Mouse (Mus musculus) heart, postnatal 0 days (tissue): ENCODE results near the gene Gimap7. TPM values are rescaled to one million over a fixed set of nuclear protein-coding genes. Genes with fewer than 3 reads are reported as not detected.

ENCODE experiments used
- ATAC-seq: fragments of 200-750 bp; cut with Nextera tagmentation; 2 replicates; pipeline ENCODE4 v1.8.0; 2017; ENCODE audit warnings: low read depth, moderate number of reproducible peaks, moderate library complexity; ENCODE audit not compliant: insufficient read depth
- DNase-seq: peaks from one replicate; pipeline ENCODE4 v3.0.0-alpha.2; 2016; ENCODE audit warnings: low spot score
- H3K27ac ChIP-seq: fragments of 300-500 bp; sonication (generic); 2 replicates; pipeline ENCODE4 v1.5.1; 2014; ENCODE audit warnings: low read depth, mild to moderate bottlenecking
- H3K27me3 ChIP-seq: fragments of 300-500 bp; sonication (generic); 2 replicates; pipeline ENCODE4 v1.6.1; 2014; ENCODE audit warnings: low read length, mixed read lengths; ENCODE audit not compliant: control insufficient read depth, insufficient read depth
- H3K36me3 ChIP-seq: fragments of 300-500 bp; sonication (generic); replicated peaks from 2 replicates; pipeline ENCODE4 v1.6.1; 2014; ENCODE audit warnings: low read length, mixed read lengths; ENCODE audit not compliant: control insufficient read depth, insufficient read depth
- H3K4me1 ChIP-seq: fragments of 300-500 bp; sonication (generic); 2 replicates; pipeline ENCODE4 v1.6.1; 2014; ENCODE audit warnings: antibody characterized with exemption; ENCODE audit not compliant: control insufficient read depth, insufficient read depth
- H3K4me2 ChIP-seq: fragments of 300-500 bp; sonication (generic); 2 replicates; pipeline ENCODE4 v1.6.1; 2014; ENCODE audit warnings: low read depth, mild to moderate bottlenecking, low read length, moderate library complexity
- H3K4me3 ChIP-seq: fragments of 300-500 bp; sonication (generic); 2 replicates; pipeline ENCODE4 v1.5.1; 2014; ENCODE audit warnings: low read depth, low read length
- H3K9ac ChIP-seq: fragments of 300-500 bp; sonication (generic); replicated peaks from 2 replicates; pipeline ENCODE4 v1.6.1; 2014; ENCODE audit warnings: low read depth, low read length, mixed read lengths
- H3K9me3 ChIP-seq: fragments of 300-500 bp; sonication (generic); replicated peaks from 2 replicates; pipeline ENCODE4 v1.6.1; 2016; ENCODE audit warnings: low read length; ENCODE audit not compliant: control insufficient read depth
- CTCF ChIP-seq: IDR thresholded peaks from 2 replicates; pipeline ENCODE4 v1.5.1; 2016; ENCODE audit warnings: antibody characterized with exemption, control low read depth, low read depth
- EP300 ChIP-seq: IDR thresholded peaks from 2 replicates; pipeline ENCODE4 v1.6.1; 2016; ENCODE audit warnings: antibody characterized with exemption, low read depth
- WGBS: fragments of 180-500 bp; shearing (Covaris S2); extraction: QIAGEN DNeasy Blood & Tissue Kit; methylation state at CpG from one replicate; pipeline ENCODE4 v1.1.7; 2014; 5-methylcytosine and 5-hydroxymethylcytosine counted together
- polyA plus RNA-seq: library from polyadenylated mRNA; unstranded; fragments of >200 nt; fragmentation: Nextera tagmentation; extraction: Ambion mirVana; gene quantifications from 2 replicates; pipeline ENCODE4 v1.2.1, GENCODE M21; 2015
- total RNA-seq: library from RNA; depleted of rRNA; stranded (reverse); fragments of >200 nt; gene quantifications from 2 replicates; pipeline ENCODE4 v1.2.3, GENCODE M21; 2014; ENCODE audit warnings: low replicate concordance; rRNA removed

The Gimap7 gene
- total and polyA plus RNA-seq, 2 experiments from 2014 or later: not detected

DNA sequence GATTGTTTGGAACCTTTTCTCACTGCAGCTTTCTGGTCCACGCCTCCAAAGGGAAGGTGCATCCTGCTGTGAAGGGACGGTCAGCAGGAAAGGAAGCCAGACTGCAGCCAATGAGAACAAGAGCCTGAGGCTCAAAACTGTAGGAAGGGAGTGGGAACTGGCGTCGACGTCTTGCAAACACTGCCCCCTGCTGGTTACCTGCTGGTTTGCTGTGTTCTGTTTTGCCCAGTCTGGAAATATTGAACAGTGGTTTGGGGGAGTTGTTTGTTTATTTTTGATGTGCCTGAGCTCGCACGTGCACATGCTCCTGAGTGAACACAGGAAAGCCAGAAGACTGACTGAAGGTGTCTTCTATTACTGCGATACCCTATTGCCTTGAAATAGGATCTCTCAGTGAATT is 53.6 kb downstream of the Gimap7 start:
- 7% methylated on average over 8 of the region's 8 CpGs for WGBS
- Histone ChIP-seq H3K4me2 (no peak overlapping the region), H3K36me3 (no peaks in the 10 kb centered on the region), H3K9ac (no peak overlapping the region), H3K4me3 (no peak overlapping the region), H3K27me3 (no peaks in the 10 kb centered on the region), H3K4me1 (no peaks in the 10 kb centered on the region), H3K9me3 (no peaks in the 10 kb centered on the region), H3K27ac (no peak overlapping the region)
- DNase-seq: peak; percentile 79
- peak; percentile 75 for ATAC-seq
- peak; percentile 89 for TF ChIP-seq CTCF
- no peak for TF ChIP-seq EP300

Other genes with a start within 250 kb of the Gimap7 start
- 10.5 and 17.2 TPM in 2 replicates for gene Atp6v0e2, start 181.0 kb upstream of the Gimap7 start, total RNA-seq
- 13.0 and 15.4 TPM in 2 replicates for gene Atp6v0e2, start 181.0 kb upstream of the Gimap7 start, polyA plus RNA-seq
- gene Lrrc61, start 163.8 kb upstream of the Gimap7 start, total RNA-seq: 3.9 and 7.6 TPM in 2 replicates
- gene Lrrc61, start 163.8 kb upstream of the Gimap7 start, polyA plus RNA-seq: 3.8 and 5.8 TPM in 2 replicates
- 56.8 and 72.8 TPM in 2 replicates for gene Rarres2, start 145.8 kb upstream of the Gimap7 start, total RNA-seq
- gene Rarres2, start 145.8 kb upstream of the Gimap7 start, polyA plus RNA-seq: 65.7 and 71.8 TPM in 2 replicates
- gene Gm45021, start 129.0 kb upstream of the Gimap7 start, total RNA-seq: not detected in 2 replicates
- gene Gm45021, start 129.0 kb upstream of the Gimap7 start, polyA plus RNA-seq: not detected in 2 replicates
- gene Repin1, start 124.7 kb upstream of the Gimap7 start, total RNA-seq: 49.7 and 50.3 TPM in 2 replicates
- 16.6 and 17.5 TPM in 2 replicates for gene Repin1, start 124.7 kb upstream of the Gimap7 start, polyA plus RNA-seq
- gene Gm44965, start 124.7 kb upstream of the Gimap7 start, total RNA-seq: not detected in 2 replicates
- not detected in 2 replicates for gene Gm44965, start 124.7 kb upstream of the Gimap7 start, polyA plus RNA-seq
- gene Zfp775, start 116.6 kb upstream of the Gimap7 start, total RNA-seq: 4.0 and 5.1 TPM in 2 replicates
- 5.7 and 7.6 TPM in 2 replicates for gene Zfp775, start 116.6 kb upstream of the Gimap7 start, polyA plus RNA-seq
- 0.38 TPM in 1 of 2 replicates, not detected in the other for gene AI854703, start 91.9 kb upstream of the Gimap7 start, total RNA-seq
- gene AI854703, start 91.9 kb upstream of the Gimap7 start, polyA plus RNA-seq: 0.73 and 0.87 TPM in 2 replicates
- gene Gimap8, start 71.4 kb upstream of the Gimap7 start, total RNA-seq: 0.15 and 3.2 TPM in 2 replicates
- gene Gimap8, start 71.4 kb upstream of the Gimap7 start, polyA plus RNA-seq: 2.6 and 2.7 TPM in 2 replicates
- 1.8 and 4.6 TPM in 2 replicates for gene Gimap9, start 42.5 kb upstream of the Gimap7 start, total RNA-seq
- 4.7 and 5.7 TPM in 2 replicates for gene Gimap9, start 42.5 kb upstream of the Gimap7 start, polyA plus RNA-seq
- 23.0 and 27.1 TPM in 2 replicates for gene Gimap4, start 34.1 kb upstream of the Gimap7 start, total RNA-seq
- 37.4 and 43.8 TPM in 2 replicates for gene Gimap4, start 34.1 kb upstream of the Gimap7 start, polyA plus RNA-seq
- gene Gimap6, start 10.4 kb upstream of the Gimap7 start, total RNA-seq: 38.5 and 39.3 TPM in 2 replicates
- gene Gimap6, start 10.4 kb upstream of the Gimap7 start, polyA plus RNA-seq: 40.4 and 41.1 TPM in 2 replicates
- gene Gm28053, start within 50 bp of the Gimap7 start, total RNA-seq: not detected in 2 replicates
- 3.0 and 4.1 TPM in 2 replicates for gene Gm28053, start within 50 bp of the Gimap7 start, polyA plus RNA-seq
- 14.5 and 19.7 TPM in 2 replicates for gene Gimap1, start 20.4 kb downstream of the Gimap7 start, total RNA-seq
- 22.7 and 23.1 TPM in 2 replicates for gene Gimap1, start 20.4 kb downstream of the Gimap7 start, polyA plus RNA-seq
- gene Gimap5, start 27.6 kb downstream of the Gimap7 start, total RNA-seq: 8.4 and 46.7 TPM in 2 replicates
- 8.4 and 12.2 TPM in 2 replicates for gene Gimap5, start 27.6 kb downstream of the Gimap7 start, polyA plus RNA-seq
- not detected in 2 replicates for gene Gimap3, start 52.2 kb downstream of the Gimap7 start, total RNA-seq
- 0.08 TPM in 1 of 2 replicates, not detected in the other for gene Gimap3, start 52.2 kb downstream of the Gimap7 start, polyA plus RNA-seq
- 54.2 and 61.1 TPM in 2 replicates for gene Tmem176a, start 122.3 kb downstream of the Gimap7 start, total RNA-seq
- 53.4 and 58.2 TPM in 2 replicates for gene Tmem176a, start 122.3 kb downstream of the Gimap7 start, polyA plus RNA-seq
- 93.9 and 147 TPM in 2 replicates for gene Tmem176b, start 122.9 kb downstream of the Gimap7 start, total RNA-seq
- 168 and 184 TPM in 2 replicates for gene Tmem176b, start 122.9 kb downstream of the Gimap7 start, polyA plus RNA-seq
- 0.99 TPM in 1 of 2 replicates, not detected in the other for gene Aoc1, start 154.3 kb downstream of the Gimap7 start, total RNA-seq
- gene Aoc1, start 154.3 kb downstream of the Gimap7 start, polyA plus RNA-seq: 0.26 TPM in 1 of 2 replicates, not detected in the other
- not detected in 2 replicates for gene 1600015I10Rik, start 211.3 kb downstream of the Gimap7 start, total RNA-seq
- 0.07 and 0.08 TPM in 2 replicates for gene 1600015I10Rik, start 211.3 kb downstream of the Gimap7 start, polyA plus RNA-seq